Comparison of ENCODE assay signal across 9 mouse cellular contexts in genomic region chr12:13626803-13627706, GRCm38 (mm10).
A peak's percentile ranks its signal among the peaks of the same experiment; 100 is the strongest.
DNase-seq lines count a peak whose midpoint lies in the region; ATAC-seq lines count a peak whose summit lies in the region.
"Had no signal": no experiment of that assay in that cellular context is flagged by ENCODE, and none has a peak within 500 bp of the region (broad histone marks: within the 10 kb centered on the region; RNA-seq: fewer than 3 reads in every experiment).

No protein-coding gene starts in this region.

- ATAC-seq in midbrain, embryonic 11.5 days (ENCODE audit: low FRiP score): peak; percentile 46; the same call in 1 of the 2 replicates
- ATAC-seq in midbrain, embryonic 16.5 days: no peak; the same call in 1 of the 2 replicates
- ATAC-seq in hindbrain, embryonic 13.5 days (ENCODE audit: low FRiP score): peak; percentile 67

- DNase-seq in cerebellum, adult 18-20 months: peak; percentile 4 to 26
- no peak for DNase-seq in cerebellum, adult 11 months
- peak; percentile 88 for DNase-seq in midbrain, embryonic 11.5 days (ENCODE audit: low spot score, missing footprints)
- peak; percentile 18 for DNase-seq in retina, postnatal 1 day
- no peak for DNase-seq in T-cell, adult 2 months (ENCODE audit: low spot score)
- DNase-seq in spleen, postnatal 14 days (ENCODE audit: low spot score in 2 of 2): no peak

- H3K4me1 ChIP-seq in midbrain, embryonic 11.5 days (ENCODE audit: control insufficient read depth, insufficient read depth, low read length): no peaks in the 10 kb centered on the region
- H3K4me1 ChIP-seq in midbrain, embryonic 16.5 days (ENCODE audit: control insufficient read depth, insufficient read depth, low read length): no peaks in the 10 kb centered on the region
- peaks cover 6% of the 10 kb centered on the region; the same call in 1 of the 2 replicates for H3K4me1 ChIP-seq in hindbrain, embryonic 13.5 days (replicated peaks)
- H3K4me1 ChIP-seq: heart, embryonic 13.5 days had no signal

- no peaks in the 10 kb centered on the region for H3K27me3 ChIP-seq in midbrain, embryonic 11.5 days (ENCODE audit: control insufficient read depth, insufficient read depth, low read length)
- no peaks in the 10 kb centered on the region for H3K27me3 ChIP-seq in midbrain, embryonic 16.5 days (ENCODE audit: control insufficient read depth, insufficient read depth, low read depth, low read length)
- H3K27me3 ChIP-seq in hindbrain, embryonic 13.5 days: no peaks in the 10 kb centered on the region
- H3K27me3 ChIP-seq: heart, embryonic 13.5 days had no signal

- H3K4me3 ChIP-seq in midbrain, embryonic 11.5 days (ENCODE audit: low read depth, low read length): no peak overlapping the region
- H3K4me3 ChIP-seq in midbrain, embryonic 16.5 days (ENCODE audit: low read depth, low read length): no peak overlapping the region
- no peak overlapping the region for H3K4me3 ChIP-seq in hindbrain, embryonic 13.5 days
- H3K4me3 ChIP-seq: heart, embryonic 13.5 days had no signal

- H3K9ac ChIP-seq in midbrain, embryonic 11.5 days (ENCODE audit: low read length): no peak overlapping the region
- H3K9ac ChIP-seq in midbrain, embryonic 16.5 days (ENCODE audit: low read depth, low read length): no peak overlapping the region
- H3K9ac ChIP-seq in hindbrain, embryonic 13.5 days: peak overlapping the region; percentile 35; the same call in 1 of the 2 replicates
- H3K9ac ChIP-seq: heart, embryonic 13.5 days had no signal

- no peaks in the 10 kb centered on the region for H3K9me3 ChIP-seq in midbrain, embryonic 11.5 days (ENCODE audit: control insufficient read depth, low read length)
- H3K9me3 ChIP-seq in midbrain, embryonic 16.5 days (replicated peaks; ENCODE audit: control insufficient read depth, low read length, poor library complexity, severe bottlenecking): no peaks in the 10 kb centered on the region
- H3K9me3 ChIP-seq in hindbrain, embryonic 13.5 days: no peaks in the 10 kb centered on the region
- H3K9me3 ChIP-seq: heart, embryonic 13.5 days had no signal

- no peak overlapping the region for H3K4me2 ChIP-seq in midbrain, embryonic 11.5 days
- H3K4me2 ChIP-seq in midbrain, embryonic 16.5 days (ENCODE audit: low read length): no peak overlapping the region
- no peak overlapping the region for H3K4me2 ChIP-seq in hindbrain, embryonic 13.5 days
- H3K4me2 ChIP-seq: heart, embryonic 13.5 days had no signal

- no peaks in the 10 kb centered on the region for H3K36me3 ChIP-seq in midbrain, embryonic 11.5 days (ENCODE audit: control insufficient read depth, insufficient read depth, low read length)
- H3K36me3 ChIP-seq in midbrain, embryonic 16.5 days (ENCODE audit: control insufficient read depth, insufficient read depth, low read length): no peaks in the 10 kb centered on the region
- no peaks in the 10 kb centered on the region for H3K36me3 ChIP-seq in hindbrain, embryonic 13.5 days
- H3K36me3 ChIP-seq: heart, embryonic 13.5 days had no signal

- no peak overlapping the region for H3K27ac ChIP-seq in midbrain, embryonic 11.5 days (ENCODE audit: low read depth, low read length)
- H3K27ac ChIP-seq in midbrain, embryonic 16.5 days (ENCODE audit: low read length): no peak overlapping the region
- no peak overlapping the region for H3K27ac ChIP-seq in hindbrain, embryonic 13.5 days
- H3K27ac ChIP-seq: heart, embryonic 13.5 days had no signal

- WGBS in midbrain, embryonic 11.5 days: 62% methylated on average over 12 of the region's 12 CpGs
- WGBS in midbrain, embryonic 16.5 days: 43% methylated on average over 12 of the region's 12 CpGs
- WGBS in hindbrain, embryonic 13.5 days: 35% methylated on average over 12 of the region's 12 CpGs

Comparison
In these comparisons a context has a peak if more than half of its experiments do, and no peak if none do; other contexts are left out.
1. DNase-seq: peak in cerebellum, adult 18-20 months (2 of 2), midbrain, embryonic 11.5 days (single experiment) and retina, postnatal 1 day (single experiment); none in cerebellum, adult 11 months (single experiment), T-cell, adult 2 months (single experiment) and spleen, postnatal 14 days (0 of 2).